Mouse (Mus musculus) CH12.LX (cell line): ENCODE data around the gene Bcr.

Experiments
- CTCF ChIP-seq, 2 experiments: IDR thresholded peaks in 1 of 2; conservative IDR thresholded peaks in 1 of 2; 2 replicates each; pipeline ENCODE4 v1.5.1; 2011 to 2012; ENCODE audit warnings: low read depth in 2 of 2, low read length in 2 of 2, improper control_type of control experiment in 1 of 2, inconsistent platforms in 1 of 2, mild to moderate bottlenecking in 1 of 2, moderate library complexity in 1 of 2
- E2F4 ChIP-seq: IDR thresholded peaks from 2 replicates; pipeline ENCODE4 v1.6.1; 2011; ENCODE audit warnings: low read depth, low read length, improper control_type of control experiment; ENCODE audit not compliant: insufficient replicate concordance
- EP300 ChIP-seq: IDR thresholded peaks from 2 replicates; pipeline ENCODE4 v1.6.1; 2011; ENCODE audit warnings: low read length, improper control_type of control experiment
- IRF4 ChIP-seq: IDR thresholded peaks from 2 replicates; pipeline ENCODE4 v1.6.1; 2014; ENCODE audit warnings: low read depth, mild to moderate bottlenecking, inconsistent platforms, low read length, improper control_type of control experiment
- MEF2A ChIP-seq: IDR thresholded peaks from 2 replicates; pipeline ENCODE4 v1.6.1; 2014; ENCODE audit warnings: low read depth, mild to moderate bottlenecking, inconsistent platforms, low read length, improper control_type of control experiment, borderline replicate concordance
- POLR2A ChIP-seq: IDR thresholded peaks from 2 replicates; pipeline ENCODE4 v1.6.1; 2011; ENCODE audit warnings: low read depth, mild to moderate bottlenecking, improper control_type of control experiment, low read length
- SIN3A ChIP-seq: IDR thresholded peaks from 2 replicates; pipeline ENCODE4 v1.6.1; 2012; ENCODE audit warnings: low read length, improper control_type of control experiment, inconsistent platforms
- TBP ChIP-seq: conservative IDR thresholded peaks from 2 replicates; pipeline ENCODE4 v1.6.1; 2011; ENCODE audit warnings: low read depth, low read length, improper control_type of control experiment
- ZC3H11A ChIP-seq: IDR thresholded peaks from 2 replicates; pipeline ENCODE4 v1.6.1; 2012; ENCODE audit warnings: low read depth, mild to moderate bottlenecking, inconsistent platforms, low read length, improper control_type of control experiment
- ZMIZ1 ChIP-seq: IDR thresholded peaks from 2 replicates; pipeline ENCODE4 v1.6.1; 2012; ENCODE audit warnings: low read depth, mild to moderate bottlenecking, inconsistent platforms, low read length, improper control_type of control experiment

GRCm38 (mm10) chr10:75145221-75145620 lies 84.8 kb downstream of the Bcr start:
- TF ChIP-seq ZC3H11A (no peak), EP300 (no peak), IRF4 (no peak), POLR2A (no peak), CTCF (conservative IDR thresholded peaks at IDR 0.05 in 1 of 2, IDR thresholded peaks at IDR 0.05 in 1 of 2; ENCODE audit: low read depth in 2 of 2, low read length in 2 of 2) (no peak), ZMIZ1 (no peak), SIN3A (no peak), TBP (no peak), E2F4 (no peak), MEF2A (no peak)
